Mouse (Mus musculus) heart, adult 9 months (tissue): Measurements from ENCODE around the gene Olfr1048.
"Not testable (repeated sequence)": the region's sequence is repeated elsewhere in the genome, so short reads cannot be mapped to it uniquely, and the experiment has no call there.

Source experiments
- DNase-seq, 2 experiments: peaks; one replicate each; pipeline ENCODE4 v3.0.0; 2022; ENCODE audit warnings: low spot score in 2 of 2

Olfr1048 gene

DNA sequence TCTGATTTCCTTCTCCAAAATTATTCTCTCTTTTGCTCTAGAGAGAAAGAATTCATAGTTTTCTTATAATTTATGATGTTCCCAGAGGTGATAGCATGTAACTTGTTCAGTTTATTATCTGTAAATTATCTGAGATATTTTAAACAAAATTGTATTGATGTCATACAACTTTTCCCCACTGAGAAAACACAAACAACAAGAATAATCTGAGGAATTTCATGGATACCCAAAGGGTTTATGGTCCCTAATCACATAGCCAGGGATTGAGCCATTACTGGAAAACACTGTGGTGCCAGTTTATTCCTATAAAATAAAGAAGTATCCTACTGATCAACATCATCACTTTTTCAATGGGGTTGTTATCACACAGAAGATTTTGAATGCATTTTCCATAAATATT lies at the start of gene Olfr1048:
Gene Olfr1048 (minus strand): TSS at position 101 of the 400 bp plus-strand sequence.
- DNase-seq, result no peak

DNA sequence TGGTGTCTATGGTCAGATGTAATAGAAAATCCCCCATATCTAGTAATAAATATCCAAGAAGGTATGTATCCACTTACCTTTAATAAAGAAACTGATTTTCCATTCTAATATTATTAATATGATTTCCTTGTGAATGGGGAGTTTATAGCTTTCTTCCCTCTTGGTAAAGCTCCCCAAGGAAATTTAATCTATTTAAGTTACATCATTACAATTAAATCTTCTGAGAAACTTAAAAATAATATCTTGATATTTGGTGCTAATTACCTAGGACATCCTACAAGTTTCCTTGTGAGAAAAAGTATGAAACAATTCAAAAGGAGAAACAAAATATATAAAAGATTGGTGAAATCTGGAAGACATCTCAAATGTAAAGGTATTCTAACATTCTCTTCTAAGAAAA lies 38.9 kb upstream of the Olfr1048 start, which contains the start of gene Olfr1051:
Gene Olfr1051 (minus strand): TSS at position 101 of the 400 bp plus-strand sequence.
- not testable (repeated sequence) for DNase-seq

DNA sequence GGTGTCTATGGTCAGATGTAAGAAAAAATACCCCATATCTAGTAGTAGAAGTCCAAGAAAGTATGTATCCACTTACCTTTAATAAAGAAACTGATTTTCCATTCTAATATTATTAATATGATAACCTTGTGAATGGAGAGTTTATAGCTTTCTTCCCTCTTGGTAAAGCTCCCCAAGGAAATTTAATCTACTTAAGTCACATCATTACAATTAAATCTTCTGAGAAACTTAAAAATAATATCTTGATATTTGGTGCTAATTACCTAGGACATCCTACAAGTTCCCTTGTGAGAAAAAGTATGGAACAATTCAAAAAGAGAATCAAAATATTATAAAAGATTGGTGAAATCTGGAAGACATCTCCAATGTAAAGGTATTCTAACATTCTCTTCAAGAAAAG lies 18.1 kb upstream of the Olfr1048 start, which contains the start of gene Olfr1049:
Gene Olfr1049 (minus strand): TSS at position 101 of the 400 bp plus-strand sequence.
- DNase-seq, result not testable (repeated sequence)

DNA sequence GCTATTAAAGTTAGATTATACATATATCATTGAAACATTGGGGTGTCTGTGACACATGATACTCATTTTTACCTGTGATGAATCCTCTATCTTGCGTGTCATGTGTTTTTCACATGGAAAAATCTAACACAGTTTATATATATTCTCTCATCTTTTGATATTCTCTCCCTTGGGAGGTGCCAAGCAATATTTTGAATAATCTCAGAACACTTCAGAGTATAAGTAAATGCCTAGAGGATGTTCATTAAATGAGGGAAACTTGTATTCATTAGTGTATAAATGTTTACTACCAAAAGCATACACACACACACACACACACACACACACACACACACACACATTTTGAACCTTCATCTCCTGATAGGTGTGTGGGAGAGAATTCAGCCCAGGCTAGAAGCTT lies 8.8 kb downstream of the Olfr1048 start, which contains the start of gene Olfr1047:
Gene Olfr1047 (minus strand): TSS at position 101 of the 400 bp plus-strand sequence.
- no peak for DNase-seq

DNA sequence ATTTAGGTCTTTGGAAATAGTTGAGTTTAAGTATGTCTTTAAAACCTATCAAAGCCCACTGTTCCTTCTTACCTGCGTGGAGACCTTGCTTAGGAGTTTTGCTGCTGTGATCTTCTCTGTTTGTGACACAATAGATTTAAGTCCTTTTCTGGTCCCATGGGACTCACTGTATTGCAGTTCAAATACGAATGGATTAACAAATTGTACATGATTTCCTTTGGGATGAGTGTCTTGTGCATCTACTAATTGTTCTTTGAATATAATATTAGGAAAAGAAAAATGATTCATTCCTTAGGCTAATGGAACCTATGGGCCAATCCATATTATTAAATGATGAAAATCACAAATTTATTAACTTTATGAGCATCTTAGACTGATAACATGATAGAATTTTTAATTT lies 20.9 kb downstream of the Olfr1048 start, which contains the start of gene Olfr1046:
Gene Olfr1046 (minus strand): TSS at position 101 of the 400 bp plus-strand sequence.
- no peak for DNase-seq

DNA sequence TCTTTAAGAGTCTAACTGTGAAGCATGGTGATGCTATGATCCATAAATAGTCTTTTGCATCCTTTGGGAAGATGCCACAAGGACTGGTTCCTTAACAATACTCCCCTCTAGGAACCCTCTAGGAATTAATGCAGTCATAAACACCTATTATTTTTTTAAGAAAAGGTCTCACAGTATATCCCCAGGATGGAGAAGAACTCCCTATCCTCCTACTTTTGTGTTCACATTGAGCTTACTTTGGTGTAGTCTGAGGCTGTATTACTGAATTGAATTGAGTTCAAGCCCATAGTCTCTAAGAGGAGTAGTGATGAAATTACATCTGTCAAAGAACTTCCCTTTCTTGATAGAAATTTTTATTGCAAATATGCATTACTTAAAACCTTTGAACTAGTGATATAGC lies 37.2 kb downstream of the Olfr1048 start, which contains the start of gene Olfr1045:
Gene Olfr1045 (minus strand): TSS at position 101 of the 400 bp plus-strand sequence.
- DNase-seq, result no peak

DNA sequence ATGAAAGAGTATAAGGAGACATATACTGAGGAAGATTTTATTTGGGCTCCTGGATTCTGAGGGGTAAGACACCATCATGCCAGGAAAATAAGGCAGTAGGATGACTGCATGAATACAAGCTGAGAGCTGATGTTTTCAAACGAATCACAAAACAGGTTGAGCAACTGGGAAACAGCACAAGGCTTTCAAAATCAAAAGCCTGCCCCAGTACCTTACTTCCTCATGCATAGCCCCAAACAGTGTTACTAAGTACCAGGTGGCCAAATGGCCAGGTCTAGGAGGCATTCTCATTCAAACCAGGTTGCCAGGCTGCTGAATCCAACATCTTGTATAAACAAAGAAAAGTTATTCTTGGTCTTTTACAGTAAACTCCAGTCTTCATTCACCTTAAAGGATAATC lies 44.2 kb downstream of the Olfr1048 start:
- DNase-seq, result no peak

DNA sequence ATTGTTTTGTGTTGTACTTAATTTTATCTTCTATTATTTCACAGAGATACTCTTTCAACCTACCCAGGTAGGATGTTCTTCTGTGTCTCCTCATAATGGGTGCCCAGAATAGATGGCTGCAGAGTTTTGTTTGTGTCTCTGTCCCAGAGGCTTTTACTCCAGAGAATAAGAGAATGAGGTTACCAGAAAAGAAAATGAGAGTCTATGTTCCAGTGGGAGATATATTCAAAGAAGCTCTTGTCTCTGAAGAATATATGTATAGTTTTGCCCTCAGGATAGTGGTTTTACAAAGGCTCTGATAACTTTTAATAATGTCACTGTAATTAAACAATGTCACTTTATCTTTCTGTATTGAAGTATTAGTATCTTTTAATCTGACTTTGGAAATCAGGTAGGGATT lies 54.5 kb downstream of the Olfr1048 start, which contains the start of gene Olfr52:
Gene Olfr52 (minus strand): TSS at position 101 of the 400 bp plus-strand sequence.
- DNase-seq, result no peak
